Mouse (Mus musculus) kidney, embryonic 14.5 days (tissue): ENCODE results near the gene Cyp4f40. TPM values are rescaled to one million over a fixed set of nuclear protein-coding genes. Genes with fewer than 3 reads are reported as not detected.
"Not testable (repeated sequence)": the region's sequence is repeated elsewhere in the genome, so short reads cannot be mapped to it uniquely, and the experiment has no call there.

Source experiments
- ATAC-seq: fragments of 200-750 bp; cut with Nextera tagmentation; 2 replicates; pipeline ENCODE4 v1.8.0; 2017; ENCODE audit warnings: moderate number of reproducible peaks, mild to moderate bottlenecking, moderate TSS enrichment, moderate library complexity; ENCODE audit not compliant: low FRiP score, low TSS enrichment
- H3K27ac ChIP-seq: fragments of 300-500 bp; sonication (generic); 2 replicates; pipeline ENCODE4 v1.5.1; 2014; ENCODE audit warnings: low read depth, mild to moderate bottlenecking, low read length, moderate library complexity, mixed read lengths
- H3K27me3 ChIP-seq: fragments of 300-500 bp; sonication (generic); 2 replicates; pipeline ENCODE4 v1.6.1; 2014; ENCODE audit warnings: mild to moderate bottlenecking, low read length; ENCODE audit not compliant: control insufficient read depth, insufficient read depth
- H3K36me3 ChIP-seq: fragments of 300-500 bp; sonication (generic); 2 replicates; pipeline ENCODE4 v1.6.1; 2014; ENCODE audit warnings: low read length, mixed read lengths; ENCODE audit not compliant: control insufficient read depth, insufficient read depth
- H3K4me1 ChIP-seq: fragments of 300-500 bp; sonication (generic); 2 replicates; pipeline ENCODE4 v1.6.1; 2014; ENCODE audit warnings: low read length, mixed read lengths; ENCODE audit not compliant: control insufficient read depth, insufficient read depth
- H3K4me2 ChIP-seq: fragments of 300-500 bp; sonication (generic); replicated peaks from 2 replicates; pipeline ENCODE4 v1.6.1; 2014; ENCODE audit warnings: low read depth, mild to moderate bottlenecking, low read length
- H3K4me3 ChIP-seq: fragments of 300-500 bp; sonication (generic); 2 replicates; pipeline ENCODE4 v1.5.1; 2014; ENCODE audit warnings: mild to moderate bottlenecking, low read length
- H3K9ac ChIP-seq: fragments of 300-500 bp; sonication (generic); 2 replicates; pipeline ENCODE4 v1.6.1; 2014; ENCODE audit warnings: low read depth, mild to moderate bottlenecking, low read length, moderate library complexity
- H3K9me3 ChIP-seq: fragments of 300-500 bp; sonication (generic); 2 replicates; pipeline ENCODE4 v1.6.1; 2016; ENCODE audit warnings: low read length; ENCODE audit not compliant: control insufficient read depth
- WGBS: fragments of 180-500 bp; shearing (Covaris S2); extraction: QIAGEN DNeasy Blood & Tissue Kit; methylation state at CpG from one replicate; pipeline ENCODE4 v1.1.7; 2014; 5-methylcytosine and 5-hydroxymethylcytosine counted together
- polyA plus RNA-seq: library from polyadenylated mRNA; unstranded; fragments of >200 nt; fragmentation: Nextera tagmentation; extraction: Ambion mirVana; gene quantifications from 2 replicates; pipeline ENCODE4 v1.2.1, GENCODE M21; 2014

Cyp4f40 gene
- polyA plus RNA-seq, 1 experiment from 2014 or later, result not detected

- WGBS, result 29% methylated on average over 2 of the region's 2 CpGs
- Histone ChIP-seq H3K4me3 (no peak overlapping the region), H3K4me2 (no peak overlapping the region), H3K27me3 (no peaks in the 10 kb centered on the region), H3K9me3 (no peaks in the 10 kb centered on the region), H3K27ac (no peak overlapping the region), H3K9ac (no peak overlapping the region), H3K36me3 (no peaks in the 10 kb centered on the region), H3K4me1 (no peaks in the 10 kb centered on the region)
- no peak for ATAC-seq
Measured at GRCm38 (mm10) chr17:32680404-32680803, 21.7 kb downstream of the Cyp4f40 start.

GRCm38 (mm10) chr17:32685048-32685750, 26.5 kb downstream of the Cyp4f40 start, which contains the start of gene Cyp4f15:
Gene Cyp4f15, plus strand, starts transcription at chr17:32685627.
- H3K27ac ChIP-seq, result no peak within 1 kb of the TSS
- no peak within 1 kb of the TSS for H3K4me2 ChIP-seq
- no peaks in the 10 kb centered on the region for H3K27me3 ChIP-seq
- 41% methylated on average over 7 of the region's 7 CpGs for WGBS
- no peak within 1 kb of the TSS for H3K4me3 ChIP-seq
- no peak within 1 kb of the TSS for H3K9ac ChIP-seq
- H3K4me1 ChIP-seq, result no peaks in the 10 kb centered on the region
- no peaks in the 10 kb centered on the region for H3K9me3 ChIP-seq
- no peak for ATAC-seq
- no peaks in the 10 kb centered on the region for H3K36me3 ChIP-seq

GRCm38 (mm10) chr17:32686722-32687121, 28.0 kb downstream of the Cyp4f40 start:
- no peaks in the 10 kb centered on the region for H3K4me1 ChIP-seq
- ATAC-seq, result no peak
- H3K27ac ChIP-seq, result no peak overlapping the region
- no peaks in the 10 kb centered on the region for H3K27me3 ChIP-seq
- no peaks in the 10 kb centered on the region for H3K36me3 ChIP-seq
- no peak overlapping the region for H3K9ac ChIP-seq
- H3K4me2 ChIP-seq, result no peak overlapping the region
- H3K4me3 ChIP-seq, result no peak overlapping the region
- no peaks in the 10 kb centered on the region for H3K9me3 ChIP-seq
- 90% methylated on average over 5 of the region's 5 CpGs for WGBS

GRCm38 (mm10) chr17:32690959-32691358, 32.3 kb downstream of the Cyp4f40 start:
- no peaks in the 10 kb centered on the region for H3K4me1 ChIP-seq
- H3K36me3 ChIP-seq, result no peaks in the 10 kb centered on the region
- H3K4me3 ChIP-seq, result no peak overlapping the region
- H3K27ac ChIP-seq, result no peak overlapping the region
- H3K27me3 ChIP-seq, result no peaks in the 10 kb centered on the region
- 90% methylated on average over 1 of the region's 1 CpGs for WGBS
- no peak for ATAC-seq
- no peak overlapping the region for H3K9ac ChIP-seq
- H3K4me2 ChIP-seq, result no peak overlapping the region
- no peaks in the 10 kb centered on the region for H3K9me3 ChIP-seq

- H3K36me3 ChIP-seq, result no peaks in the 10 kb centered on the region
- no peaks in the 10 kb centered on the region for H3K27me3 ChIP-seq
- no peak overlapping the region for H3K4me3 ChIP-seq
- no peak overlapping the region for H3K9ac ChIP-seq
- peaks cover 9% of the 10 kb centered on the region for H3K9me3 ChIP-seq
- no peaks in the 10 kb centered on the region for H3K4me1 ChIP-seq
- ATAC-seq, result no peak
- 52% methylated on average over 22 of the region's 22 CpGs for WGBS
- no peak overlapping the region for H3K4me2 ChIP-seq
- no peak overlapping the region for H3K27ac ChIP-seq
Measured at GRCm38 (mm10) chr17:32702826-32703225, 44.1 kb downstream of the Cyp4f40 start.

GRCm38 (mm10) chr17:32710541-32710940, 51.8 kb downstream of the Cyp4f40 start:
- H3K4me1 ChIP-seq, H3K27ac ChIP-seq, H3K4me2 ChIP-seq, H3K9me3 ChIP-seq, H3K9ac ChIP-seq, H3K4me3 ChIP-seq, ATAC-seq, H3K36me3 ChIP-seq, H3K27me3 ChIP-seq: not testable (repeated sequence)

GRCm38 (mm10) chr17:32722151-32722550, 63.5 kb downstream of the Cyp4f40 start:
- WGBS, result 79% methylated on average over 1 of the region's 1 CpGs
- H3K9ac ChIP-seq, H3K27ac ChIP-seq, H3K27me3 ChIP-seq, H3K9me3 ChIP-seq, ATAC-seq, H3K4me3 ChIP-seq, H3K4me2 ChIP-seq, H3K4me1 ChIP-seq, H3K36me3 ChIP-seq: not testable (repeated sequence)

GRCm38 (mm10) chr17:32722771-32723170, 64.1 kb downstream of the Cyp4f40 start:
- Histone ChIP-seq H3K27ac (no peak overlapping the region), H3K9me3 (peaks cover 3% of the 10 kb centered on the region; the same call in 1 of the 2 replicates), H3K27me3 (no peaks in the 10 kb centered on the region), H3K4me2 (no peak overlapping the region), H3K4me1 (no peaks in the 10 kb centered on the region), H3K36me3 (no peaks in the 10 kb centered on the region), H3K4me3 (no peak overlapping the region), H3K9ac (no peak overlapping the region)
- 85% methylated on average over 7 of the region's 7 CpGs for WGBS
- ATAC-seq, result no peak

- H3K27me3 ChIP-seq, H3K36me3 ChIP-seq, H3K27ac ChIP-seq, ATAC-seq, H3K9me3 ChIP-seq, H3K9ac ChIP-seq, H3K4me1 ChIP-seq, H3K4me2 ChIP-seq, H3K4me3 ChIP-seq: not testable (repeated sequence)
Measured at GRCm38 (mm10) chr17:32726360-32726759, 67.7 kb downstream of the Cyp4f40 start.
